Mouse (Mus musculus): ENCODE results near the gene Pla2g3.
A peak's percentile ranks its signal among the peaks of the same experiment; 100 is the strongest.

Gene Pla2g3

GRCm38 (mm10) chr11:3487952-3488570, at the start of gene Pla2g3:
Pla2g3 (plus strand) TSS chr11:3488284.
- DNase-seq: no peak

- DNase-seq: no peak
Observed at GRCm38 (mm10) chr11:3441696-3442443, 46.2 kb upstream of the Pla2g3 start.

- DNase-seq: no peak
Observed at GRCm38 (mm10) chr11:3442677-3443076, 45.4 kb upstream of the Pla2g3 start.

DNA sequence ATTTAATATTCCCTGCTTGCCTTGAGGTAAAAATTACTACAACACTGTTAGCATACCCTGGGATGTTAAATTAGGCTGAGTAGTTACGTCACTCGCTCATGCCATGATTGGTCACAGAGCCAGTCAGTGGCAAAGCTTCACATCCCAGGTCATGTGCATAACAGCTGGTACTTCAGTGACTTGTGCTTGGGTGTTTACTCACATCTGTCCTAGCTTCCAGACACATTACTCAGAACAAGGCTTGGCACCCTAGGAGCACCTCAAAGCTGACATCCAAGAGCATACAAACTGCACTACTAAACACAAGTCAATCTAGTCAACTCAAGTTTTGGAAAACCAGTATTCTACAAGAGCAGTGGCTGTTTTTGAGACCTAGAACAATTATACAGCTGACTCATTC, 45.0 kb upstream of the Pla2g3 start:
- DNase-seq: no peak

DNA sequence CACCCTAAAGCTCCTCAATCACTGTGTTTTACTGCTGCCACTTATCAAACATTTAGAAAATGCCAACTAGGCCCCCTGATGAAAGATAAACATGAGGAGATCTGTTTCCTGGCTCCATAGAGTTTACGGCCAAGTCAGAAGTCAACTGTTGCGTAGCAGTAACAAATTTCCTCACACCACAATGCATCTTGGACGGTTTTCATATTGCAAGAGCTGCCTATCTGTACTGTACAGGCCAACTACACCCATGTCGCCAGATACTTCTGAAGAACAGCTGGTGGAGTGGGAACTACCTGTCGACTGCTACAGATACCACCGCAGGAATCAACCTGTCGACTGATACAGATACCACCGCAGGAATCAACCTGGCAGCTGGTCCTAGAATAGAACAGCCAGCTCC, 43.2 kb upstream of the Pla2g3 start:
- DNase-seq: no peak

DNA sequence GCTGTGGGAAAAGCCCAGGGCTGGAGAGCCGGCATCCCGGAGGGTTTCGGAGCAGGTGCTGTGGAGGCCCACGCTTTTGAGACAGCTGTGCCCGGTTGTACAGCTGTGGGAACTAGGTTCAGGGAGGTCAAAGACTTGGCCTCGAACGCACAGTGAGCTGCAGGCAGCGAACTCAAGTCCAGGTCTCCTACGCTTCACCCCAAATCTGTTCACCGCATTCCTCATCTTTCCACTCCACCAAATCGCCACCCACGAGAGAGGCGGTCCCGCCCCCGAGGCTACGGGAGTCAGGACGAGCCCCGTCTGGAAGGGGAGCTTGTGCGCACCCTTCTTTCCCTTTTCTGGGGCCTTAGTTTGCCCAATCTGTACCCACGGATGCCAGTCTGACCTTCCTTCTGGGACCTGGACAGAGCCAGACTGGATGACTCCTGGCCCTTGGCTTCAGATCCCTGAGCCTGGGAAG, 36.4 kb upstream of the Pla2g3 start:
- peak; percentile 49 for DNase-seq

- DNase-seq: peak; percentile 94
Observed at GRCm38 (mm10) chr11:3452167-3452639, 35.9 kb upstream of the Pla2g3 start, which contains the start of gene Rnf185. Rnf185 (minus strand) TSS chr11:3452363.

- DNase-seq: peak; percentile 28
Observed at GRCm38 (mm10) chr11:3452769-3453168, 35.3 kb upstream of the Pla2g3 start.

DNA sequence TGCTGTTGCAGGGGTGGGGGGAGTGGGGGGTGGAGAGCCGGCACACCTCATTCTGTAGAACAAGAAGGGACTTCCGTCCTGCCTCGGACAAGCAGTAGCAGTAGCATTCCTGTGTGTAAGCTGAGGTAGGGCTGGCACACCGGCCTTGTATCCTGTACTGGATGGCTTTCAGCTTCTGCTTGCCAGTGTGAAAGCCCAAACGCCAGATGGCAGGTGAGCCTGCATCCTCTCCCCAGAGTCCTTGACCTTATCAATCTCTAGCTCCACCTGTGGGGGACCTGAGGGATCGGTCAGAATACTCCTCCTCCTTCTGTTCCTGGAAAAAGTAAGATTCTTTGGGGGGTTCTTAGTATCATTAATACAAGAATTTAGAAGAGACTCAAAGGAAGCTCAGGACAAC, 34.6 kb upstream of the Pla2g3 start:
- no peak for DNase-seq

DNA sequence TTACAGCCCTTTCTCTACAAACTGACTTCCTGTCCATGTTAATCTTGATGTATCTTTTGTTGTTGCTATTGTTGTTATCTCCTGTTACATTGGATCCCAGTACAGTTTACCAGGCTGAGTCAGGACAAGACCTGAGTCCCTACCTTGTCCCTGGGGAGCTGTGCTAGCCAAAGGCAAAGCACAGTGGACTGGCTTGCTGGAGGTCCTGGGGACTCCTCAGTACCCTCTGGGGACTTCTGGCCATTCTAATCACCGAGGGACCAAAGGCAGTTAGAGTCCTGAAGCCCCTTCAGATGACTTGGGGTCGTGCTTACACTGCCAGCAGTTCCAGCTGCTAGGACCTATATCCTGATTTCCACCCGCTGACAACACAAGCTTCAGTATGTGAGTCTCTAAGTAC, 33.6 kb upstream of the Pla2g3 start:
- no peak for DNase-seq

DNA sequence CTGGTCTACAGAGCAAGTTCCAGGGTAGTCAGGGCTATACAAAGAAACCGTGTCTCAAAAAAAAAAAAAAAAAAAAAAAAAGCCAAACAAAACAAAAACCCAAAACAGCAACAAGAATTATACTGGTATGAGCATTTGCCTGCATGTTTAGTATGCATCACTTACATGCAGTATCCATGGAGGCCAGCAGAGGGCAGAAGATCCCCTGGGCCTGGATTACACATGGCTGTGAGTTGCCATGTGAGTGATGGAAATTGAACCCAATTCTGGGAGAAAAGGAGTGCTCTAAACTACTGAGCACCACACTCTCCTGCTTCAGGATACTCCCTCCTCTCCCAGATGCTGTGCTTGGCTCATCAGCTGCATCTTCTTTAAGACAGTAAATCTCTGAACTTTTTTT, 31.7 kb upstream of the Pla2g3 start:
- DNase-seq: peak; percentile 72

DNA sequence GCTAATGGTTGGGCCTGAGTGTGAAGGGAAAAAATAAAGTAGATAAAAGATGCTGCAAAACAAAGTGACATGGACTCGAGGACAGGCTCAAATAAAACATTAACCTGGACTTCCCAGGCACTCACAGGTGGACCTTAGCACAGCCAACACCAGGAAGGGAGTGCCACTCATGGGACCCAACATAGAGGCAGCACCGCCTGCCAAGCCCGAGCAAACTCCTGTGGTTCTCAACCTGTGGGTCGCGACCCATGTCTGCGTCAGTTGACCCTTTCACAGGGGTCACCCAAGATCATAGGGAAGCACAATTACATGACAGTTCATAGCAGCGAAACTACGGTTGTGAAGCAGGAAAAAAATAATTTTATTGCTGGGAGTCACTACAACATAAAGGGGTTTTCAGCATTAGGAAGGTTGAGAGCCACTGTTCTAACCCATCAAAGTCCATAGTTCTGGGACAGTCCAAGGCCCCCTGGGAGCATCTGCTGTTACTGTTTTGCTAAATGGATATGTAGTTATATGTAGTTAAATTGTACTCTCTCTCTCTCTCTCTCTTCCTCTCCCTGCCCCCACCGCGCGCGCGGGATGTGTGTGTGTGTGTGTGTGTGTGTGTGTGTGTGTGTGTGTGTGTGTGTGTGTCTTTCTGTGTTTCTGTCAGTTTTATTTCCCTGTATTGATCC, 29.5 kb upstream of the Pla2g3 start:
- DNase-seq: peak; percentile 29

- DNase-seq: peak; percentile 6
Observed at GRCm38 (mm10) chr11:3459105-3459468, 29.0 kb upstream of the Pla2g3 start.

DNA sequence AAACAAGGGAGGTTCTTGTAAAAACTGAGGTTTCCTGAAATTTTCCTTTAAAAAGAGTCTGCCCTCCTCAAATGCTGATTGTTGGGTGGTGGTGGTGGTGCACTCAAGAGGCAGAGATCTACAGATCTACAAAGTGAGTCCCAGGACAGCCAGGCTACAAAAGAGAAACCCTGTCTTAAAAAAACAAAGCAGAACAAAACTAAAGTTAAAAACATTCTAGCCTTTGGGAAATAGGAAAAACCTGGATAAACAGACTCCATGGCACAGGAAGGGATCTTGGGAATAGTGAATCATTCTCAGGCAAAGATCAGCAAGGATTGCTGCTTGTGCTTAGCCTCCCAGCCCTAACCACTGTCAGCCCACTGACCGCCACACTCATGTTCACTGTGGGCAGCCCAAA, 25.2 kb upstream of the Pla2g3 start:
- no peak for DNase-seq

DNA sequence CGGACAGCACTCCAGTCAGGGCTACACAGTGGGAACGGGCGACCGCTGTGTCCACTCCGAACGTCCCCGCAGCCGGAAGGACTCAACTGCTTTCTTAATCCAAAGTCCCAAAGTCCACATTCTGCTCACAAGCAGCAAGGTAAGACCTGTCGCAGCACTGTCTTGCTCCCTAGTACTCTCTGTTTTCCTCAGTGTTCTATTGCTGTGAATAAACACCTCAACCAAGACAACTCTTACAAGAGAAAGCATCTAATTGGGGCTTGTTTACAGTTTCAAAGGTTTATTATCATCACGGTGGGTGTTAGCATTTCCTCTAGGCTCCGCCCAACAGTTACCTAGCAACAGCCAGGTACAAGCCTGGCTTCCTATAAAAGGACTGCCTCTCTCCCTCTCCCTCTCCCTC, 16.6 kb upstream of the Pla2g3 start:
- DNase-seq: no peak

GRCm38 (mm10) chr11:3472484-3472883, 15.6 kb upstream of the Pla2g3 start:
- peak; percentile 83 for DNase-seq

DNA sequence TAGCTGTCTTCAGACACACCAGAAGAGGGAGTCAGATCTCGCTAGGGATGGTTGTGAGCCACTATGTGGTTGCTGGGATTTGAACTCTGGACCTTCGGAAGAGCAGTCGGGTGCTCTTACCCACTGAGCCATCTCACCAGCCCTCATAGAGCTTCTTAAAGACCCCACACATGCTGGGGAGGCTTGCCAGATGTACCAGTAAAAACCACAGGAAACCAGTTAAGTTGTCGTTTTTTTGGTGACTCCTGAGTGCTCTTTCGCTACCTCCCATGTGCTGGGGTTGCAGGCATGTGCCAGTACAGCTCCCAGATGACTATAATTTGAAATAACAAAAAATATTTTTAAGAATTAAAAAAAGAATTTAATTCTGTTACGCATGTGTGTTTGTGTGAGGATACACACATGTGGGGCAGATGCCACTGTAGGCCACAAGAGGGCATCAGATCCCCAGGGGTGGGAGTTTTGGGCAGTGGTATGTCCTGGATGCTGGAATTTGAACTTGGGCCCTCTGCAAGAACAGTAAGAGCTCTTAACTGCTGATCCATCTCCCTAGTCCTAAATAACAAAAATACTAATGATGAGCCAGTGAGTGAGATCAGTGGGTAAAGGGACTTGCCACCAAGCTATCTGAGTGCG, 13.5 kb upstream of the Pla2g3 start:
- peak; percentile 19 for DNase-seq

DNA sequence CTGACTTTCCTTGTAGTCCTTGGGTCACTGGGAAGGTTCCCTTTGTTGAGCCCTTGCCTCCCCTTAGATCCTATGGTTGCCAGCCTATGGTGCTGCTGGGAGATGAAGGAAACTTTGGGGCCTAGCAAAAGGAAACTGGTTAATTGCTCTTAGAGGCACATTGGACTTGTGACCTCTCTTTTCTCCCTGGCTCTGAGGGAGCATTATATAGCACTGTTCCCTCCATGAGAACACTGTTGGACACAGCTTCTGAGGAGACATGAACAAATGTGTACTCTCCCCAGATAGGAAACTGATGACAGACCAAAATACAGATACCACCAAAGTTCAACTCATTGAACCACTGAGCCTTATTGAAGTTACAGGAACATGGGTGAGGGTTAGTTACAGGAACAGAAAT, 12.6 kb upstream of the Pla2g3 start:
- no peak for DNase-seq

DNA sequence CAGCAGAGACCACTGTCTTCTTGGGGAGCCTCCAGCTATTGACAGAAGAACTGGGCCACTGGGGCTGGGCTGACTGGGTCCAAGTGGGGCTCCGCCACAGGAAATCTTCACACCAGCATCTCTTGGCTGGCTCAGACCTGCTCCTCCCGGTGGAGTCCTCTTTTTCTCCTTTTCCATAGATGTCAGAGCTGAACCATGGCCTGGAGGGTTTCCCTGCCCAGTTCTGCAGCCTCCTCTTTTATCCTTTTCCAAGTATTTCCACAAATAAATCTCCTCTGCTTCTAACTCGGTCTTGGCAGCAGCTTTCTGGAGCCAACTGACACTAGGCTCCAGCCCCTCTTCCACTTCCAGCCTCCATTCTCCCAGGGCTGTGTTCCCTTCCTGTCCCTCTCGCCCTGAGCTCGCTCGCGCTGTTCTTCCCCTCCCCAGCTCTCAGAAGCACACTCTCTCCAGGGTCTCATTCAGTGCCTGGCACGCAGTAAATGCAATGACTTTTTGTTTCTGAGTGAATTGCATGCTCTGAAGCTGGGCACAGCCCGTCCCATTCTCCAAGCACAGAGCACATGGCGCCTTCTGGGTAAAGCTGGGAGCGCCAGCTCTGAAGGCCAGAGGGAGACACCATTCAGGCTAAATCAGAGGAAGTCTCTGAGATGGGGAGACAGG, 4.0 kb upstream of the Pla2g3 start:
- no peak for DNase-seq

- no peak for DNase-seq
Observed at GRCm38 (mm10) chr11:3486349-3486748, 1.7 kb upstream of the Pla2g3 start.

DNA sequence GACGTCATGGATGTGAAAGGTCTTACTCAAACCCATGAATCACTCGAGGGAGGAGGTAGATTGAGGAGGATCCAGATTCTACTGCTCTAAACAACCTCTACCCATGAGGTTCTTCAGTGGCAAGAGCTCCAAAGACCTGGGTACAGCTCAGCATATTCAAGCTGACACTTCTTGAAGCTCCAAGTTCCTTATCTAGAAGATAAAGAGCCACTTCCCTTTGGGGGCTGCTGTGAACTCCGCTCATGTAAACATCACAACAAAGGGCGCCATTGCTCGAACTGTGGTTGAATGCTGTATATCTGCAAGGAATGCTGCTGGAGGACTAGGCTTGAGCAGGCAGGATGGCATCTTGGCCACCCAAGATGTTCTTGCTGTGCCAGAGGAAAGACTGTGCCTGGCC, 952 bp downstream of the Pla2g3 start:
- DNase-seq: no peak

DNA sequence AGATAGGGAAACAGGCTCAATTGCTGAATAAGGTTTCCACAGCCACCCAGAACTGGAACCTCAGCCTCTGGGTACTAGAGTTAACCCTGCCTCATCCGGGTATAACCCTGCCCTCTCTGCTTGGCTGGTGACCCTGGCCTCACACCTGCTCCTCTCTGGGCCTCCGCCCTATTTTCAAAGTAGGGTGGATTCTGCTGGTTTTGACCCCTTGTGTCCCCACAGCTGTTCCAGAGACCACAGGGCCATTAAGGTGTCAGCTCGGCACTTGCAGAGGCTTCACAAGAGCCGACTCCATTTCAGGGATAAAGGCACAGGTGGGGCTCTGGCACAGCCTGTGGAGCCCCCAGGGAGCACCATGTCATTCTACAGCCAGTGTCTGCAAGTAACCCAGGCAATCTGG, 4.7 kb downstream of the Pla2g3 start:
- no peak for DNase-seq

- DNase-seq: no peak
Observed at GRCm38 (mm10) chr11:3494857-3495256, 6.8 kb downstream of the Pla2g3 start.

Measured in liver (tissue).